Mouse (Mus musculus) limb, embryonic 13.5 days (tissue): ENCODE data around the gene Idh1. TPM values are rescaled to one million over a fixed set of nuclear protein-coding genes. Genes with fewer than 3 reads are reported as not detected.

Experiments used
- ATAC-seq: fragments of 200-750 bp; cut with Nextera tagmentation; 2 replicates; pipeline ENCODE4 v1.8.0; 2017; ENCODE audit warnings: low read depth, moderate number of reproducible peaks, moderate TSS enrichment; ENCODE audit not compliant: low FRiP score
- H3K27ac ChIP-seq: fragments of 300-500 bp; sonication (generic); 2 replicates; pipeline ENCODE4 v1.5.1; 2015; ENCODE audit warnings: inconsistent platforms, mild to moderate bottlenecking, moderate library complexity
- H3K27me3 ChIP-seq: fragments of 300-500 bp; sonication (generic); 2 replicates; pipeline ENCODE4 v1.6.1; 2015; ENCODE audit warnings: mild to moderate bottlenecking, inconsistent platforms
- H3K36me3 ChIP-seq: fragments of 300-500 bp; sonication (generic); 2 replicates; pipeline ENCODE4 v1.6.1; 2015; ENCODE audit warnings: inconsistent platforms, mild to moderate bottlenecking, moderate library complexity
- H3K4me1 ChIP-seq: fragments of 300-500 bp; sonication (generic); 2 replicates; pipeline ENCODE4 v1.6.1; 2015; ENCODE audit warnings: inconsistent platforms
- H3K4me2 ChIP-seq: fragments of 300-500 bp; sonication (generic); replicated peaks from 2 replicates; pipeline ENCODE4 v1.6.1; 2015; ENCODE audit warnings: inconsistent platforms, mild to moderate bottlenecking, moderate library complexity
- H3K4me3 ChIP-seq: fragments of 300-500 bp; sonication (generic); 2 replicates; pipeline ENCODE4 v1.5.1; 2015; ENCODE audit warnings: moderate library complexity, mild to moderate bottlenecking, inconsistent platforms
- H3K9ac ChIP-seq: fragments of 300-500 bp; sonication (generic); 2 replicates; pipeline ENCODE4 v1.6.1; 2015; ENCODE audit warnings: mild to moderate bottlenecking, inconsistent platforms
- H3K9me3 ChIP-seq: fragments of 300-500 bp; sonication (generic); 2 replicates; pipeline ENCODE4 v1.6.1; 2016; ENCODE audit warnings: inconsistent platforms
- WGBS: fragments of 180-500 bp; shearing (Covaris S2); methylation state at CpG from one replicate; pipeline ENCODE4 v1.1.7; 2015; 5-methylcytosine and 5-hydroxymethylcytosine counted together
- polyA plus RNA-seq: library from polyadenylated mRNA; unstranded; fragments of >200 nt; fragmentation: Nextera tagmentation; extraction: Ambion mirVana; gene quantifications from 2 replicates; pipeline ENCODE4 v1.2.1, GENCODE M21; 2015

Idh1 gene
- polyA plus RNA-seq, 1 experiment from 2014 or later = 132 TPM

- no peaks in the 10 kb centered on the region for H3K9me3 ChIP-seq
- no peak overlapping the region for H3K27ac ChIP-seq
- no peak overlapping the region for H3K4me3 ChIP-seq
- H3K36me3 ChIP-seq = no peaks in the 10 kb centered on the region
- WGBS = 84% methylated on average over 1 of the region's 1 CpGs
- ATAC-seq = no peak
- H3K27me3 ChIP-seq = no peaks in the 10 kb centered on the region
- no peak overlapping the region for H3K9ac ChIP-seq
- H3K4me1 ChIP-seq = no peaks in the 10 kb centered on the region
- no peak overlapping the region for H3K4me2 ChIP-seq
Measured at GRCm38 (mm10) chr1:65131671-65132070, 54.6 kb downstream of the Idh1 start.

- Histone ChIP-seq H3K27me3 (no peaks in the 10 kb centered on the region), H3K4me1 (no peaks in the 10 kb centered on the region), H3K4me2 (no peak overlapping the region), H3K9me3 (no peaks in the 10 kb centered on the region), H3K4me3 (no peak overlapping the region), H3K36me3 (no peaks in the 10 kb centered on the region), H3K9ac (no peak overlapping the region), H3K27ac (no peak overlapping the region)
- ATAC-seq = no peak
- WGBS = 76% methylated on average over 3 of the region's 3 CpGs
Measured at GRCm38 (mm10) chr1:65130226-65130625, 56.1 kb downstream of the Idh1 start.

DNA sequence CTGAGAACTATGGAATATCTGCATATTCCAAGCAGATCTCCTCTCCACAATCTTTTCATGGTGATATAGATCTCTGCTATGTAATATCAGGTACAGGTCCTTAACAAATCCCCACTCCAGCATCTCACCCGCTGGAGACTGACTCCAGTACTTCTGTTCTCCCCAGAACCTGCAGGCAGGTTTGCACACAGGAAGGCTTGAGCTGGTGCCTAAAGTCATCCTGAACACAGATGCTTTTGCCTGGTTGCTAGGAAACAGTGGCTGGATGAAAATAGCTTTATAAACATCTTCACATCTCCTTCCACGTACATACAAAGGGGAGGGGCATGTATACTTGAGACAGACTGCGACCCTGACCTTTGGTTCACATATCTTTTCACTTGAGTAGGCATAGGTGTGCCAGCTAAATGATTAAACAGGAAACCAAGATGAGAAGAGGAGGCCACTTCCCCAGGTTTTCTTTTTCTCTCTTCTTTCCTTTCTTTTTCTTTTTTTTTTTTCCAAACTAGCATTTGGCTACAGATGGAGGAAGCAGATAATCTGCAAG is 56.6 kb downstream of the Idh1 start:
- ATAC-seq = no peak

GRCm38 (mm10) chr1:65122574-65123372 is 63.5 kb downstream of the Idh1 start, which contains the start of gene D630023F18Rik:
D630023F18Rik (minus strand) TSS chr1:65123214.
- Histone ChIP-seq H3K9me3 (no peaks in the 10 kb centered on the region), H3K36me3 (no peaks in the 10 kb centered on the region), H3K9ac (no peak within 1 kb of the TSS), H3K4me1 (no peaks in the 10 kb centered on the region), H3K27me3 (no peaks in the 10 kb centered on the region), H3K4me2 (peak within 1 kb of the TSS; percentile 52), H3K27ac (no peak within 1 kb of the TSS), H3K4me3 (peak within 1 kb of the TSS; percentile 7; the same call in 1 of the 2 replicates)
- no peak for ATAC-seq
- 20% methylated on average over 9 of the region's 9 CpGs for WGBS

More for the DNA sequence above, 56.6 kb downstream of the Idh1 start:
- Histone ChIP-seq H3K4me1 (no peaks in the 10 kb centered on the region), H3K27me3 (no peaks in the 10 kb centered on the region), H3K27ac (no peak overlapping the region), H3K9ac (no peak overlapping the region), H3K4me3 (no peak overlapping the region), H3K4me2 (no peak overlapping the region), H3K36me3 (no peaks in the 10 kb centered on the region), H3K9me3 (no peaks in the 10 kb centered on the region)
- 77% methylated on average over 3 of the region's 3 CpGs for WGBS

- no peak within 1 kb of the TSS for H3K4me2 ChIP-seq
- no peaks in the 10 kb centered on the region for H3K36me3 ChIP-seq
- H3K4me1 ChIP-seq = no peaks in the 10 kb centered on the region
- no peak within 1 kb of the TSS for H3K27ac ChIP-seq
- no peaks in the 10 kb centered on the region for H3K9me3 ChIP-seq
- H3K4me3 ChIP-seq = no peak within 1 kb of the TSS
- H3K27me3 ChIP-seq = no peaks in the 10 kb centered on the region
- 90% methylated on average over 1 of the region's 1 CpGs for WGBS
- no peak within 1 kb of the TSS for H3K9ac ChIP-seq
- ATAC-seq = no peak
Measured at GRCm38 (mm10) chr1:65119438-65119837, 66.9 kb downstream of the Idh1 start, which contains the start of gene Gm28845. Gm28845 (minus strand) TSS chr1:65119558.

GRCm38 (mm10) chr1:65118150-65118913 is 68.0 kb downstream of the Idh1 start:
- Histone ChIP-seq H3K9ac (no peak overlapping the region), H3K27me3 (no peaks in the 10 kb centered on the region), H3K9me3 (no peaks in the 10 kb centered on the region), H3K4me2 (no peak overlapping the region), H3K36me3 (no peaks in the 10 kb centered on the region), H3K4me3 (no peak overlapping the region), H3K4me1 (no peaks in the 10 kb centered on the region), H3K27ac (no peak overlapping the region)
- WGBS = 71% methylated on average over 8 of the region's 8 CpGs
- ATAC-seq = no peak

DNA sequence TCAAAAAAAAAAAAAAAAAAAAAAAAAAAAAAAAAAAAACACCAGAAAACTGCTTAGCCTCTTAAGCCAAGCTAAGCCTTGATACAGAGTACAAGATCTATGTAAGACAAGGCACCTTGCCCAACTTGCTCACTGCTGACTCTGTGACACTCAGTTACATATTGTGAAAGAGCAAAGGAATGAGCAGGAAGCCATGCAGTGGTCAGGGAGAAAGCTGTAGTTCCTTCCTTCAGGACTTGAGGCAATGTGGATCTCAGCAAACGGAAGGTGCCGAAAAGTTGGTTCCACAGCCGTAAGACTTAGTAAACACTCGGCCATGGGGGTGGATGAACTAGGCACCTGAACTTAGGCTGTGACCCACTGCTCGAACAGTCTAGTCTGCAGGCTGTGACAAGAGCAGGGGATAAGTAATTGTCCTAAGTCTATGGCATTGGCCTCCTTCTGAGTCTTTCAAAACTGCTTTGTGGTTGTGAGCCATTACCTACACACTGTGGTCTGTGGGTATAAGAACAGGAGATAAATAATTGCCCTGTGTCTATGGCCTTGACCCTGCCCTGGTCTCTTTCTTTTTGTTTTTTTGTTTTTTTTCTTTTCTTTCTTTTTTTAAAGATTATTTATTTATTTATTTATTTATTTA is 72.6 kb downstream of the Idh1 start:
- Histone ChIP-seq H3K4me3 (no peak overlapping the region), H3K4me1 (no peaks in the 10 kb centered on the region), H3K36me3 (no peaks in the 10 kb centered on the region), H3K9ac (no peak overlapping the region), H3K4me2 (no peak overlapping the region), H3K27ac (no peak overlapping the region), H3K27me3 (no peaks in the 10 kb centered on the region), H3K9me3 (no peaks in the 10 kb centered on the region)
- 92% methylated on average over 5 of the region's 5 CpGs for WGBS
- no peak for ATAC-seq

DNA sequence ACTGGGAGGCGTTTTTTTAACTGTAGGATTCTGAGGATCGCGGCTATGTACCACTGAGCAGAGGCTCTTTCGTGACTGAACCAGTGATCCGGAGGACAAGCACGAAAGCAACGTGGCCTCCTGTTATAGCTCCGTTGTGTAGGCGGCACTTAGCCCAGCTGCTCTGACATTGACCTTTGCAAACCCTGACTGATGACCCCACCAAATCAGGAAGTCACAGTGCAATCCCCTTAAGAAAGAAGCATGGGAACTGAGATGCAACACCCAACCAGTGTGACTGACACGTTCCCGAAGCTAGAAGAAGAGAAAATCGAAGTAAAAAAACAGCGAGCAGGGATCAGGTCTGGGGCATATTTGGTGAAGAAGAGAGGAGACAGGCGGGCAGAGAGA is 73.5 kb downstream of the Idh1 start:
- Histone ChIP-seq H3K4me3 (no peak overlapping the region), H3K4me1 (no peaks in the 10 kb centered on the region), H3K27me3 (no peaks in the 10 kb centered on the region), H3K27ac (no peak overlapping the region), H3K9ac (no peak overlapping the region), H3K36me3 (no peaks in the 10 kb centered on the region), H3K4me2 (peak overlapping the region; percentile 38), H3K9me3 (no peaks in the 10 kb centered on the region)
- 70% methylated on average over 14 of the region's 14 CpGs for WGBS
- ATAC-seq = no peak

- H3K4me2 ChIP-seq = peak overlapping the region; percentile 38
Measured at GRCm38 (mm10) chr1:65112031-65112806, 74.1 kb downstream of the Idh1 start.

GRCm38 (mm10) chr1:65109756-65110435 is 76.4 kb downstream of the Idh1 start:
- Histone ChIP-seq H3K4me1 (no peaks in the 10 kb centered on the region), H3K36me3 (no peaks in the 10 kb centered on the region), H3K4me3 (no peak overlapping the region), H3K9me3 (no peaks in the 10 kb centered on the region), H3K27ac (no peak overlapping the region), H3K27me3 (no peaks in the 10 kb centered on the region), H3K4me2 (no peak overlapping the region), H3K9ac (no peak overlapping the region)
- ATAC-seq = no peak
- WGBS = 74% methylated on average over 25 of the region's 25 CpGs

More at GRCm38 (mm10) chr1:65112031-65112806, 74.1 kb downstream of the Idh1 start:
- H3K4me3 ChIP-seq = no peak overlapping the region
- H3K36me3 ChIP-seq = no peaks in the 10 kb centered on the region
- H3K4me1 ChIP-seq = no peaks in the 10 kb centered on the region
- no peaks in the 10 kb centered on the region for H3K27me3 ChIP-seq
- no peak overlapping the region for H3K27ac ChIP-seq
- H3K9me3 ChIP-seq = no peaks in the 10 kb centered on the region
- peak; percentile 60; the same call in 1 of the 2 replicates for ATAC-seq
- H3K9ac ChIP-seq = no peak overlapping the region
- WGBS = 10% methylated on average over 8 of the region's 8 CpGs

DNA sequence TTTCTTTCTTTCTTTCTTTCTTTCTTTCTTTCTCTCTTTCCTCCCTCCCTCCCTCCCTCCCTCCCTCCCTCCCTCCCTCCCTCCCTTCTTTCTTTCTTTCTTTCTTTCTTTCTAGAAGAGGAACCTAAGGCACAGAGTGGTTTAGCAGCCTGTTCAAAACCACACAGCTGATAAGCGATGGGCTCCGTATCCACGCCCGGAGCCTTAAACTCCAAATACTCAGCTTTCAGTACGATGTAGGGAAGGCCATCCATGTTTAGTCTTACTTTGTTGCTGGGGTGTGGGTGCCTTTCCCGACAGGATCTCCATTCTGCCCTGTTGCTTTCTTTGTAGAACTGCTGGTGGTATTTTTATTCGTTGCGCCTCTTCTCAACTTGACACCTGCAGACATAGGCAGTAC is 77.1 kb downstream of the Idh1 start:
- WGBS = 89% methylated on average over 8 of the region's 8 CpGs
- ATAC-seq = no peak

More for the DNA sequence above, 77.1 kb downstream of the Idh1 start:
- Histone ChIP-seq H3K27ac (no peak overlapping the region), H3K4me3 (no peak overlapping the region), H3K27me3 (no peaks in the 10 kb centered on the region), H3K9ac (no peak overlapping the region), H3K4me2 (no peak overlapping the region), H3K4me1 (no peaks in the 10 kb centered on the region), H3K36me3 (no peaks in the 10 kb centered on the region), H3K9me3 (no peaks in the 10 kb centered on the region)
